Mouse (Mus musculus) lung, embryonic 16.5 days (tissue): ENCODE data around the gene Slc25a20. TPM values are rescaled to one million over a fixed set of nuclear protein-coding genes. Genes with fewer than 3 reads are reported as not detected.
A peak's percentile ranks its signal among the peaks of the same experiment; 100 is the strongest.
"Not testable (repeated sequence)": the region's sequence is repeated elsewhere in the genome, so short reads cannot be mapped to it uniquely, and the experiment has no call there.

Experiments used
- ATAC-seq: fragments of 200-750 bp; cut with Nextera tagmentation; 2 replicates; pipeline ENCODE4 v1.8.0; 2017; ENCODE audit warnings: low read depth, mild to moderate bottlenecking, moderate library complexity
- H3K27ac ChIP-seq: fragments of 300-500 bp; sonication (generic); 2 replicates; pipeline ENCODE4 v1.5.1; 2014; ENCODE audit warnings: mild to moderate bottlenecking, control low read depth, low read length
- H3K27me3 ChIP-seq: fragments of 300-500 bp; sonication (generic); 2 replicates; pipeline ENCODE4 v1.6.1; 2014; ENCODE audit warnings: low read depth, low read length, mixed read lengths; ENCODE audit not compliant: control insufficient read depth, insufficient read depth
- H3K36me3 ChIP-seq: fragments of 300-500 bp; sonication (generic); 2 replicates; pipeline ENCODE4 v1.6.1; 2014; ENCODE audit warnings: low read length; ENCODE audit not compliant: control insufficient read depth, insufficient read depth
- H3K4me1 ChIP-seq: fragments of 300-500 bp; sonication (generic); replicated peaks from 2 replicates; pipeline ENCODE4 v1.6.1; 2014; ENCODE audit warnings: low read length, mixed read lengths; ENCODE audit not compliant: control insufficient read depth, insufficient read depth
- H3K4me2 ChIP-seq: fragments of 300-500 bp; sonication (generic); 2 replicates; pipeline ENCODE4 v1.6.1; 2014; ENCODE audit warnings: low read depth, low read length, control low read depth
- H3K4me3 ChIP-seq: fragments of 300-500 bp; sonication (generic); 2 replicates; pipeline ENCODE4 v1.5.1; 2014; ENCODE audit warnings: mild to moderate bottlenecking, low read length, control low read depth
- H3K9ac ChIP-seq: fragments of 300-500 bp; sonication (generic); 2 replicates; pipeline ENCODE4 v1.6.1; 2014; ENCODE audit warnings: low read length, control low read depth
- H3K9me3 ChIP-seq: fragments of 300-500 bp; sonication (generic); 2 replicates; pipeline ENCODE4 v1.6.1; 2016; ENCODE audit warnings: low read length; ENCODE audit not compliant: control insufficient read depth
- WGBS: fragments of 180-500 bp; shearing (Covaris S2); extraction: QIAGEN DNeasy Blood & Tissue Kit; methylation state at CpG from one replicate; pipeline ENCODE4 v1.1.7; 2014; 5-methylcytosine and 5-hydroxymethylcytosine counted together
- polyA plus RNA-seq: library from polyadenylated mRNA; unstranded; fragments of >200 nt; fragmentation: Nextera tagmentation; extraction: Ambion mirVana; gene quantifications from 2 replicates; pipeline ENCODE4 v1.2.1, GENCODE M21; 2015

The Slc25a20 gene
- polyA plus RNA-seq, 1 experiment from 2014 or later = 44.8 TPM

DNA sequence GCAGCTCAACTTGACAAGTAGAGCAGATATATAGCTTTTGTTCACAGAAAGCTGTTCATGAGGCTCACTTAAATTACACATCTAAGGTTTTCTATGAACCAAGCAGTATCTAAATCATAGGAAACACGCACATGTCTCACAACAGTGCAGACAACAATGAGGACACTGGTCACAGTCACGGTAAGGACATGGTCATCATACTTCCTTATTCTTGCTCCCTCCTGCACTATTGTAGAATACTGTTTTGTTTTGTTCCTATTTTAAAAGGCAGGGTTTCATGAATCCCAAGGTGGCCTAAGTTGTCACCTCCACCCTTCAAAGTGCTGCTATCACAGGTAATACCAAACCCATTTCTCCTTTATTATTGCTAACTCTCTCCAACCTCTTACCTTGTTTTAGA lies 22.1 kb upstream of the Slc25a20 start:
- Histone ChIP-seq H3K9ac (no peak overlapping the region), H3K9me3 (no peaks in the 10 kb centered on the region), H3K4me2 (no peak overlapping the region), H3K4me1 (no peaks in the 10 kb centered on the region), H3K27me3 (no peaks in the 10 kb centered on the region), H3K4me3 (no peak overlapping the region), H3K27ac (no peak overlapping the region), H3K36me3 (peaks cover 5% of the 10 kb centered on the region)
- 88% methylated on average over 2 of the region's 2 CpGs for WGBS
- no peak for ATAC-seq

DNA sequence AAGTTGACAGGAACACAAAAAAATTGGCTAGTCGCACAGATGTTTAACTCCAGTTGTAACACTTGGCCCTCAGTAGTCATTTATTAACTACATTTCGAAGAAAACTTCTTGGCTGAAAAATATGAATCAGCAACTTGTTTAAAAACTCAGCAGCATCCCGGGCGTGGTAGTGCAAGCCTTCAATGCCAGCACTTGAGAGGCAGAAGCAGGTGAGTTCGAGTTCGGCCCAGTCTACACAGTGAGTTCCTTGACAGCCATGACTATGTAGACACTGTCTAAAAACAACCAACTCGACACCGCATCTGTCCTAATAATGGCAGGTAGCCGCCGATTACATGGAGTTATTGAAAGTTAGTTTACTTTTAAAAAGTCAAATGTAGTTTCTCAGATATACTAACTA lies 13.7 kb upstream of the Slc25a20 start:
- Histone ChIP-seq H3K27ac (peak overlapping the region; percentile 56), H3K9ac (peak overlapping the region; percentile 86), H3K36me3 (peaks cover 2% of the 10 kb centered on the region; the same call in 1 of the 2 replicates), H3K4me2 (peak overlapping the region; percentile 81), H3K4me3 (peak overlapping the region; percentile 71), H3K9me3 (no peaks in the 10 kb centered on the region), H3K27me3 (no peaks in the 10 kb centered on the region), H3K4me1 (peaks cover 13% of the 10 kb centered on the region)
- no peak for ATAC-seq
- WGBS = 21% methylated on average over 10 of the region's 10 CpGs

DNA sequence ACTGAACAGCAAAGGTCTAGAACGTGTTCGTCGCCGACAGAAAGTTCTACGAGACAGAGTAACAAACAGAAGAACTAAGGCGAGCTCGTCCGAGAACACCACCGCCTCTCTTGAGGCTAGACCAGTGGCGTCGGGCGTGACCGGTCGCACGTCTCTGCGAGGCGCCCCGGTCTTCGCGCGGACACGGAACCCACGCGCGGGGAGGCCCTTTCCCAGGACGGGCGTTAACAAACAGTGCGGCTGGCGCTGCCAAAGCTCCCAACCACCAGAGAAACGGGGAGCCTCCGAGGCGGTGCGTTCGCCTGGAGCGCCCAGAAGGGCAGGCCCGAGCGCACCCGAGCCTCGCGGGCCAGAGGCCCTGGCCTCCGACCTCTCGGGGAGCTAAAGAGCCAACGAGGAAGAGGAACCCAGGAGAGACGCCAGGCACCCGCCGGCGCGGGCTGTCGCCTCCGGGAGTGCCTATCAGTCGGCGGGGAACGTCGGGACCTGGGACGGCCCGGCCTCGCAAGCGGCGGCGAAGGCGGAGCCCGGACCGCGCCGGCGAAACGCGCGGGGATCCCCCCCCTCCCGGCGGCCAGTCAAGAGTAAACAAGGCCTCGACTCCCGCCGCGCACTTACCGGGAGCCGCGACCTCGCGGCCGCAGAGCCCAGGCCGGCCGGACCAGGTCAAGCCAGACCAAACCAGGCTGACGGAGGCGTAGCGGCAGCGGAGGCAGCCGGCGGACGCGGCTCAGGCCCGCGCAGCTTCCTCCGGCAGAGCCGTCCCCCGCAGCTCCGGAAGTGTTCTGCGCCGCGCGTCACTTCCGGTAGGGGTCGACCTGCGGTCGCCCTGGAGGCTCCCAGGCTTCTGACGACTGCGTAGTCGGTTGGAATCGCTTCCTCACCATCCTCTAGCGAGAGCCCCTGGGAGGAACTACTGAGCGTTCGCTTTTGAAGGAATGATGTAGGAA lies 13.0 kb upstream of the Slc25a20 start, which contains the start of gene Arih2:
Arih2 (minus strand) TSS at position 776 of the 950 bp plus-strand sequence.
- H3K27ac ChIP-seq = peak within 1 kb of the TSS; percentile 56
- peak within 1 kb of the TSS; percentile 71 for H3K4me3 ChIP-seq
- under 1% methylated on average over 107 of the region's 112 CpGs for WGBS
- H3K4me1 ChIP-seq = peaks cover 13% of the 10 kb centered on the region
- no peaks in the 10 kb centered on the region for H3K9me3 ChIP-seq
- H3K9ac ChIP-seq = peak within 1 kb of the TSS; percentile 86
- peak; percentile 99 for ATAC-seq
- peaks cover 2% of the 10 kb centered on the region; the same call in 1 of the 2 replicates for H3K36me3 ChIP-seq
- H3K27me3 ChIP-seq = no peaks in the 10 kb centered on the region
- peak within 1 kb of the TSS; percentile 81 for H3K4me2 ChIP-seq

DNA sequence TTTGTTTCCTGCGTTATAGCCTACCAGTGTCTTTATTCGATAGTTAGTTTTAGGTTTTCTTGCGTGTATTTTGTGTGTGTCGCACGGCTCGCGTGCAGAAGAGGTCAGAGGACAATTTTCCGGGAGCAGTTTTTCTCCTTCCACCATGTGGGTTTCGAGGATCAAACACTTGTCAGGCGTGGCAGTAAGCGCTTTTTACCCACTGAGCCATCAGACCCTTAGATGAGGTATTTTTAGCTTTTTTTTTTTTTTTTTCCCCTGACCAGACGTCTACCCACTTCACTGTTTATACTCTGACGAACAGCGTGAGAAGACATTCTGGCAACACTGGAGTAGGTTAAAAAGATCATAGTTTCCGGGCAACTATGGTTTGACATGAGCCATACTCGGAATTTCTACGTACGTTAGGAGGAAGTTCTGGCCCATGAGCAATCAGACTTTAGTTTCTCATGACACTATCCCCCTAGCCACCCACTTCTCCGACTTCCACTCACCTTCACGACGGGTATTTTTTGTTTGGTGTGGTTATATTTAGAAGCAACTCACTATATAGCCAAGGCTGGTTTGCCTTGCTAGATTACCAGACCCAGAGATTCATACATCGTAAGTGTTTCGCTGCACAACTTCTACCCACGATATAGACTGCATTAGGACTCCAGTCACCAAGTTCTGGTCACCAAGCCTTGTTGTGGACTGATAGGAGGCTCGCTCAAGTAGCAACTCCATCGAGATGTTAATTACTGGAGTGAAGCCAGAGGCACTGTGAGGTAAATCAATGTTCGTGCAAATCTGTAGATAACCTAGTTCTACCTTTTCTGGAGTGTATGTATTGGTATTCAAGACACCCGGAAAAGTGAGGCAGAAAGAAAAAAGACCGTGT lies 12.1 kb upstream of the Slc25a20 start:
- Histone ChIP-seq H3K4me3 (peak overlapping the region; percentile 71), H3K27ac (peak overlapping the region; percentile 56), H3K9ac (peak overlapping the region; percentile 86), H3K36me3 (peaks cover 2% of the 10 kb centered on the region; the same call in 1 of the 2 replicates), H3K4me2 (peak overlapping the region; percentile 62), H3K27me3 (no peaks in the 10 kb centered on the region), H3K9me3 (no peaks in the 10 kb centered on the region), H3K4me1 (peaks cover 13% of the 10 kb centered on the region)
- peak; percentile 34 for ATAC-seq
- WGBS = 19% methylated on average over 29 of the region's 29 CpGs

DNA sequence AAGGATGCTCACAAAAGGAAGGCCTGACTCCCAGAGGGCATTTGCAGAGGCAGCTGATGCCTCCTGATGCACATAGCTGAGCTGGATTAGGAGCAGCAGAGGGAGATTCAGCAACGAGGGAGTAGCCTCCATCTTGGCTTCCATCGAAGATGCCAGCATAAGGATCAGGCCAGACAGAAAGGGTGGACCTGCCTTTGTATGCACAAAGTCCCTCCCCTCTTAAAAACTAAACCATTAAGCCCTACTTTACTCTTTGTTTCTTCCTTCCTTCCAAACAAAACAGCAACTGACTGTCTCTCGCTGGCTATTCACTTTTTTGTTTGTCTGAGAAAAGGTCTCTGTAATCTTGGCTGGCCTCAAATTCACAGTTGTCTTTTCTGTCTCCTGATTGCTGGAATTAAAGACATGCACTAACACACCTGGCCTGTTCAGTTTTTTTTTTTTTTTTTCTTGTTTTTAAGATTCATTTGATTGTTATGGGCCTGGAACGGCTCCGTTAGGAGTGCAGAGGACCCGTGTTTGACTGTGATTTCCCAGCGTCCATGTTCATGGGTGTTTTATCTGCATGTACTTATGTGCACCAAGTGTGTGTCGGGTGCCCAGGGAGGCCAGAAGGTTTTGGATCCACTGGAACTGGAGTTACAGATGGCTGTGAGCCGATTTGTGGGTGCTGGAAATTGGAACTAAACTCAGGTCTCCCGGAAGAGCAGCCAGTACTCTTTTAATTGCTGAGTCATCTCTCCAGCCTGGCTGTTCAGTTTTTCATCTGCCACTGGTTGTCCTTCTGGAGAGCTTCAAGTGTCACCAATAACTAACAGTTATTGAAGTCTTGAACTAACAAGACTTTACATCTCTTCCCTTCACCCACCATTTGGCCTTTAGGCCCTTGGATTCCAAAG lies 7.1 kb upstream of the Slc25a20 start:
- H3K4me2 ChIP-seq = no peak overlapping the region
- H3K9ac ChIP-seq = no peak overlapping the region
- WGBS = 75% methylated on average over 10 of the region's 10 CpGs
- ATAC-seq = no peak
- H3K4me3 ChIP-seq = no peak overlapping the region
- no peaks in the 10 kb centered on the region for H3K9me3 ChIP-seq
- H3K36me3 ChIP-seq = no peaks in the 10 kb centered on the region
- no peaks in the 10 kb centered on the region for H3K27me3 ChIP-seq
- no peak overlapping the region for H3K27ac ChIP-seq
- H3K4me1 ChIP-seq = peaks cover 4% of the 10 kb centered on the region; the same call in 1 of the 2 replicates

DNA sequence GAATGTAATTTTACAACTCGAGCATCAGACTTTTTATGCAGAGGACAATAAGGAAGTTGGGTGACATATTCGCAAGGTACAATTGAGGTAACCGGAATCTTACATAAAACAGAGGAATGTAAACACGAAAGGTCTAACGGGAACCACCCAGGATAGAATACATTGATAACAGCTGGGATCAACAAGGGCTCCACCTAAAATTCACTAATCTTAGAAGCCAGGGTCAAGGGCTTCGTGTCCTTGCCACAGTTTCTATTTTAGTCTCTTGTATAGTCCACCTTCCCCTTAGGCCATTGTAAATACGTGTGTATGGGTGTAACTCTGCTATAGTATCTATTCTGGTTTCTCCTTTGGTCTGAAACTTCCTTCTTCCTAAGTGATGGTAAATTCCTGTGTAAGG lies 6.0 kb upstream of the Slc25a20 start:
- H3K27me3 ChIP-seq, H3K4me2 ChIP-seq, H3K4me1 ChIP-seq, H3K9ac ChIP-seq, H3K4me3 ChIP-seq, H3K27ac ChIP-seq, H3K9me3 ChIP-seq, H3K36me3 ChIP-seq, ATAC-seq: not testable (repeated sequence)
- 75% methylated on average over 7 of the region's 7 CpGs for WGBS

DNA sequence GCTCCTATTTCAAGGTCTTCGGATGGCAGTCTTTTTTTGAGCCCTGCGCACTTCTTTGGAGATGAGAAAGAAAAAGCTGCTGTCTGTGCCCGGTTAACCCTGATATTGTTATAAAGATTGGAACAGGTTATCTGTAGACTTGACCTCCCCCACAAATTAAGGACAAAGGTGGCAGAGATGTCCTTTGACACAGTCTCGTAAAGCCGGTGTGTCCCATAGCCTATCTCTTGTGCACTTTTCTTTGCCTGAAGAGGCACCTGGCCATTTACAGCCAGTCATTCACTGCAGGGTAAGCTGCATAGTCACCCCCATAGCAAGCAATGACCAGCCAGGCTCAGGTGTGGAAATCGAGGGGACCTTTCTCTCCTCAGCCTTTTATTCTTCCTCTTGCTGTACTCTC lies 772 bp downstream of the Slc25a20 start:
- peak overlapping the region; percentile 65 for H3K4me2 ChIP-seq
- H3K4me3 ChIP-seq = peak overlapping the region; percentile 77
- H3K9ac ChIP-seq = peak overlapping the region; percentile 71
- ATAC-seq = no peak
- H3K36me3 ChIP-seq = no peaks in the 10 kb centered on the region
- H3K27me3 ChIP-seq = no peaks in the 10 kb centered on the region
- peak overlapping the region; percentile 17; the same call in 1 of the 2 replicates for H3K27ac ChIP-seq
- 30% methylated on average over 6 of the region's 6 CpGs for WGBS
- peaks cover 4% of the 10 kb centered on the region for H3K4me1 ChIP-seq
- H3K9me3 ChIP-seq = no peaks in the 10 kb centered on the region

DNA sequence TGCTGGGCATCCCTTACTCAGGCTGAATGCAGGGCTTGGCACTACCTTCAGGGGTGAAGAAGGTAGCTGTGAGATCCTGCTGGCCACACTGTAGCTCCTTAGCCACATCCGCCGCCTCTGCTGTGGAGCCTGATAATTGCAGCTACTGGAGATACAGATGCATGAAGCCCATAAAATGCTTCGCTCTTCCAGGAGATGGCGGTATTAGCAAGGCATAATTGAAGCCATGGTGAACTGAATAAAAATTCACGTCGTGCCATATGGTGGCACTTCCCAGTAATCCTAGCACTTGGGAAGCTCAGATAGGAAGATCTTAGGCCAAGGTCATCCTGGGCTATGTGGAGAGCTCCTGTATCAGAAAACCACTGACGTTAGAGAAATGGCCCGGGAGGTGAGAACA lies 8.0 kb downstream of the Slc25a20 start:
- H3K4me2 ChIP-seq = no peak overlapping the region
- no peak overlapping the region for H3K9ac ChIP-seq
- WGBS = 51% methylated on average over 8 of the region's 8 CpGs
- no peaks in the 10 kb centered on the region for H3K4me1 ChIP-seq
- H3K4me3 ChIP-seq = no peak overlapping the region
- no peaks in the 10 kb centered on the region for H3K27me3 ChIP-seq
- no peak overlapping the region for H3K27ac ChIP-seq
- no peak for ATAC-seq
- H3K36me3 ChIP-seq = peaks cover 10% of the 10 kb centered on the region; the same call in 1 of the 2 replicates
- peaks cover 3% of the 10 kb centered on the region; the same call in 1 of the 2 replicates for H3K9me3 ChIP-seq
